Mouse (Mus musculus): ENCODE data around the gene Olfr969. TPM values are rescaled to one million over a fixed set of nuclear protein-coding genes. Genes with fewer than 3 reads are reported as not detected.

Olfr969 gene
- polyA plus RNA-seq (2012; rRNA removed): not detected in 2 replicates

DNA sequence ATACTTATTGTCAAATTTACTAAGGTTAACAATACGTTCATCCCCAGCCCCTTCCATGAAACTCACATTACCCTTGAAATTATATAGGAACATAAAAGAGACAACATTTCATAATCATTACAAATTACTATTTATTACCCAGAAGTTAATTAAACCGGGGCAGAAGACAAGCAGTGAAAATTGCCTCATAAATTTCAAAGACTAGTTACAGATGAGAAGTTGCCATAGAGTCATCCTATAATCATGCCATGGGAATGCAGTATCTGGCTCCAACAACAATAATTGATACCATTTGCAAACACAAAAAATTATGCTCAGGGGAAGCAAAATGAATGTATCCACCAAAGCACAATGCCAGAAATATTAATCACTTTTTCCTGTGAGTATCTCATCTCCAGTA lies at the start of gene Olfr969:
TSS of gene Olfr969 (plus strand) at position 388 of the 400 bp plus-strand sequence.

DNA sequence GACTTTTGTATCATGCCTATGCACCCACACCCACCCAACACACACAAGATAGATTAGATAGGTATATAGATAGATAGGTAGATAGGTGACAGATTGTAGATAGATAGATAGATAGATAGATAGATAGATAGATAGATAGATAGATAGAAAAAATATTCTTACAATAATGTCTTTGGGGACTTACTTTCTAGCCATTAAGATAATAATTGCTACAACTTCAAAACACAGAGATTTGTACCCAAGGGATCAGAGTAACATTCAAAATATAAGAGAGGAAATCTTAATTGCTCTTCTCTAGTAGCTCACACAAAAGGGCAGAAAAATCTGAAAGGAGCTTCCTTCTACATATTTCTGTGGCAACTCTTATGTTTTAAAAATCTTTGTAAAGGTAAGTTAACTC lies 44.8 kb upstream of the Olfr969 start, which contains the start of gene Olfr967:
TSS of gene Olfr967 (plus strand) at position 301 of the 400 bp plus-strand sequence.

DNA sequence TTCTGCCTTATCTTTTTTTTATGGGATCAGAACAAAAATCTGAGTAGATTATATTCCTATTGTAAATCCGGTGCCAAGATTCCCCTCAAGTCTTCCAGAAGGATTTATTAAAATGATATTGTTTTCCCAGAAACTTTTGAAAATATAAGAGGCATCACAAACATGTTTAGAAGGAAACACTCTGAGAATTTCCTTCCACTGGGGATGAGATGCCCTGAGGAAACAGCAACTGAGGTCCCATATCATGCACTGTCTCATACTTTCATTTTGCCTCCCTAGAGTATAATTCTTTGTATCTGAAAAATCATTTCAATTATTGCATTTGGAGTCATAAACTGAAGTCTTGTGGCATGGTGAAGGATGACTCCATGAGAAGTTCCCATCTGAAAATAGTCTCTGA lies 7.6 kb upstream of the Olfr969 start, which contains the start of gene Olfr968:
TSS of gene Olfr968 (minus strand) at position 101 of the 400 bp plus-strand sequence.

GRCm38 (mm10) chr9:39808560-39808959 lies 17.8 kb downstream of the Olfr969 start, which contains the start of gene Olfr970:
Gene Olfr970, plus strand, starts transcription at chr9:39808860.

GRCm38 (mm10) chr9:39836576-39836975 lies 45.8 kb downstream of the Olfr969 start, which contains the start of gene Olfr971:
Gene Olfr971, plus strand, starts transcription at chr9:39836876.

Other genes starting within 250 kb of the Olfr969 start
- not detected in 2 replicates for gene Olfr958, start 236.9 kb upstream of the Olfr969 start, polyA plus RNA-seq (2012; rRNA removed)
- gene Olfr959, start 215.4 kb upstream of the Olfr969 start, polyA plus RNA-seq (2012; rRNA removed): not detected in 2 replicates
- 0.84 and 3.4 TPM in 2 replicates for gene AW551984, start 186.5 kb upstream of the Olfr969 start, polyA plus RNA-seq (2012; rRNA removed)
- gene Olfr148, start 180.3 kb upstream of the Olfr969 start, polyA plus RNA-seq (2012; rRNA removed): not detected in 2 replicates
- gene Olfr960, start 169.6 kb upstream of the Olfr969 start, polyA plus RNA-seq (2012; rRNA removed): not detected in 2 replicates
- not detected in 2 replicates for gene Olfr961, start 145.9 kb upstream of the Olfr969 start, polyA plus RNA-seq (2012; rRNA removed)
- not detected in 2 replicates for gene Olfr963, start 123.7 kb upstream of the Olfr969 start, polyA plus RNA-seq (2012; rRNA removed)
- gene Olfr149, start 83.8 kb upstream of the Olfr969 start, polyA plus RNA-seq (2012; rRNA removed): not detected in 2 replicates
- not detected in 2 replicates for gene Olfr965, start 79.6 kb upstream of the Olfr969 start, polyA plus RNA-seq (2012; rRNA removed)
- not detected in 2 replicates for gene Olfr150, start 60.0 kb upstream of the Olfr969 start, polyA plus RNA-seq (2012; rRNA removed)
- not detected in 2 replicates for gene Olfr967, start 44.7 kb upstream of the Olfr969 start, polyA plus RNA-seq (2012; rRNA removed)
- gene Olfr968, start 7.7 kb upstream of the Olfr969 start, polyA plus RNA-seq (2012; rRNA removed): not detected in 2 replicates
- gene Olfr970, start 17.9 kb downstream of the Olfr969 start, polyA plus RNA-seq (2012; rRNA removed): not detected in 2 replicates
- not detected in 2 replicates for gene Olfr971, start 45.9 kb downstream of the Olfr969 start, polyA plus RNA-seq (2012; rRNA removed)
- gene Olfr972, start 75.5 kb downstream of the Olfr969 start, polyA plus RNA-seq (2012; rRNA removed): not detected in 2 replicates
- gene Olfr229, start 116.4 kb downstream of the Olfr969 start, polyA plus RNA-seq (2012; rRNA removed): not detected in 2 replicates
- not detected in 2 replicates for gene Olfr974, start 146.6 kb downstream of the Olfr969 start, polyA plus RNA-seq (2012; rRNA removed)
- 0.04 TPM in 1 of 2 replicates, not detected in the other for gene Olfr975, start 161.1 kb downstream of the Olfr969 start, polyA plus RNA-seq (2012; rRNA removed)
- not detected in 2 replicates for gene Olfr976, start 170.2 kb downstream of the Olfr969 start, polyA plus RNA-seq (2012; rRNA removed)
- gene Olfr978, start 201.2 kb downstream of the Olfr969 start, polyA plus RNA-seq (2012; rRNA removed): not detected in 2 replicates
- not detected in 2 replicates for gene Olfr979, start 212.5 kb downstream of the Olfr969 start, polyA plus RNA-seq (2012; rRNA removed)
- not detected in 2 replicates for gene Olfr980, start 218.6 kb downstream of the Olfr969 start, polyA plus RNA-seq (2012; rRNA removed)
- gene Olfr981, start 230.5 kb downstream of the Olfr969 start, polyA plus RNA-seq (2012; rRNA removed): not detected in 2 replicates

All from stomach, adult 2 months (tissue).